Mouse (Mus musculus) colon, adult 2 months (tissue): ENCODE measurements around the gene Clasp1. TPM values are rescaled to one million over a fixed set of nuclear protein-coding genes. Genes with fewer than 3 reads are reported as not detected.

ENCODE experiments used
- polyA plus RNA-seq: library from polyadenylated mRNA; depleted of rRNA; stranded (reverse); fragments of >200 nt; gene quantifications from 2 replicates; pipeline ENCODE4 v1.2.3, GENCODE M21; 2012; rRNA removed

Clasp1 gene
- 11.4 and 11.6 TPM in 2 replicates for polyA plus RNA-seq

DNA sequence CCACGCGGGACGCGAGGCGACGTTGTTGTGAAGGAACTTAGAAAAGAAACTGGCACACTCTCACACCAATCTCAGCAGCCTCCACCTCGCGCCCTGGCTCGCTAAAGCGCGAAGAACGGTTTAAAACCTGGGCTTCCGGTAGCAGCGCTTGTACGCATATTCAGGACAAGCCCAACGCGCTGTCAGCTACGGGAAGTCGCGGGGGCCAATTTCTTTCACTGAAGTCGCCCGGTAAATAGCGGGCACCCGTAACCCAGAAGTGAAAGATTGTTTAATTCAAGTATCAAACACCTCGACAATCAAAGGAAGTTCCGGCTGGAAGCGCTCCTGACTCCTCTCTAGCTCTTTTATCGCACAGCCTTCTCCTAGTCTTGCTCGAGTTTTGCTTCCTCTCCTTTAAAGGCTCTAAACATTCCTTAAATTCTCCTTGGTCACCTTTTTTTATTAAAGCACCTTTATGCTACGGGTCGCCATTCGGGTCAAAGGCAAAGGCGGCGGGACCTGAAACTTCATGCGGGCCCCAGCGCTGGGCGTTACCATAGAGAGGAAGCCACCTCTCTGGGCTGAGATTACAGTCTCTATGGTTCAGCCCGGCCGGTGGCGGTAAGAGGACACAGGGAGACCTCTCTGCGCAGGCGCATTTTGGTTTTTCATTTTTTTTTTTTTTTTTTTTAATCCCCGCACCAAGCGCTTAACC is at the start of gene Clasp1:
Gene Clasp1, plus strand, starts transcription at position 302 of the 697 bp plus-strand sequence.

DNA sequence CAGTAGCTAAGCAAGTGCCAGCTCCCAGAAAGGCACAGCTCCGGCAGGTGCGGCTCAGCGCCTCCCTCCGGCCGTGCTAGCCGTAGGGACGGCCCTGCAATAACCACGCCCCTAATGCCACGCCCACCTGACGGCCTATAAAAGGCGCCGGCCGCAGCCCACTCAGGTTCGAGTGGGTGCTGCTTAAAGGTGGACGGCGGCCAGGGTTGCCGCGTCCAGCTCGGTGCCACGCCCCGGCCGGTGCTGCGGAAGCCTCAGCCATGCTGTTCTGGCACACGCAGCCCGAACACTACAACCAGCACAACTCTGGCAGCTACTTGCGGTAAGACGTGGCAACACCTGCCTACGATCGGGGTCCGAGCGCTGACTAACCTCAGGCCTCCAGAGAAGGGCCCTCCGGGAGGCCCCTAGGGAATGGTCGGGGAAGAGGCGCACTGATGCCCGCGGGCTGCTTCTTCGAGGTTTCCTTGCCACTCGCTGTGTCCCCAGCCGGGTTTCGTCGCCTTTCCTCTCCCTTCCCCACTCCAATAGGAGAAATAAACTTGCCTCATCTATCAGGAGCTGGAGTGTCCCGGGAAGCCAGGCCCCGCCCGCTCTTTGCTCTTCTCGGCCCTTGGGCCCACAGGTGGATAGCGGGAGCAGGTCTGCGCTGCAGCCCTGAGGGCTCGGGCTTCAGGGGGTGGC is 239.1 kb downstream of the Clasp1 start, which contains the start of gene Tfcp2l1:
Gene Tfcp2l1, plus strand, starts transcription at position 165 of the 684 bp plus-strand sequence.

Other genes starting within 250 kb of the Clasp1 start
- gene Gm29106, start 212.5 kb upstream of the Clasp1 start, polyA plus RNA-seq: not detected in 2 replicates
- 26.9 and 31.4 TPM in 2 replicates for gene Tsn, start 77.3 kb upstream of the Clasp1 start, polyA plus RNA-seq
- 1.7 and 3.4 TPM in 2 replicates for gene Nifk, start 67.2 kb upstream of the Clasp1 start, polyA plus RNA-seq
- 204 and 209 TPM in 2 replicates for gene Tfcp2l1, start 238.9 kb downstream of the Clasp1 start, polyA plus RNA-seq